Mouse (Mus musculus): ENCODE results near the gene Isca2. TPM values are rescaled to one million over a fixed set of nuclear protein-coding genes. Genes with fewer than 3 reads are reported as not detected.

Gene Isca2
- total RNA-seq, 4 experiments from 2014 or later, result 52.3 to 66.3 (median 60.8) TPM

GRCm38 (mm10) chr12:84814663-84815325 is 41.7 kb downstream of the Isca2 start:
- no peak for DNase-seq (ENCODE audit: low spot score in 2 of 2)

GRCm38 (mm10) chr12:84818496-84818895 is 45.4 kb downstream of the Isca2 start:
- DNase-seq (ENCODE audit: low spot score in 2 of 2), result no peak

GRCm38 (mm10) chr12:84819236-84820168 is 46.5 kb downstream of the Isca2 start:
- DNase-seq (ENCODE audit: low spot score in 2 of 2), result peak in 1 of 2 experiments; percentile 22

GRCm38 (mm10) chr12:84823601-84824000 is 50.5 kb downstream of the Isca2 start:
- DNase-seq (ENCODE audit: low spot score in 2 of 2), result no peak

GRCm38 (mm10) chr12:84824203-84824602 is 51.2 kb downstream of the Isca2 start:
- DNase-seq (ENCODE audit: low spot score in 2 of 2), result no peak

Other genes starting within 250 kb of the Isca2 start
- gene Vsx2, start 203.5 kb upstream of the Isca2 start, total RNA-seq (2022), result under 1 TPM; 0.17 to 0.39 (median 0.29) TPM
- 10 to 100 TPM in 3 of 4 experiments, 1 to 10 TPM in 1; 10.0 to 11.7 (median 10.9) TPM for gene Abcd4, start 155.8 kb upstream of the Isca2 start, total RNA-seq (2022)
- gene Vrtn, start 132.2 kb upstream of the Isca2 start, total RNA-seq (2022), result under 1 TPM in 3 of 4 experiments, not detected in 1; 0.15 to 0.53 (median 0.28) TPM
- 10 to 100 TPM; 60.2 to 76.1 (median 70.8) TPM for gene Syndig1l, start 74.4 kb upstream of the Isca2 start, total RNA-seq (2022)
- gene Npc2, start 99 bp upstream of the Isca2 start, total RNA-seq (2022), result 10 to 100 TPM; 30.5 to 57.3 (median 41.3) TPM
- 1 to 10 TPM in 2 of 4 experiments, under 1 TPM in 2; 0.50 to 1.2 (median 0.98) TPM for gene Ltbp2, start 103.3 kb downstream of the Isca2 start, total RNA-seq (2022)
- 10 to 100 TPM; 29.7 to 39.9 (median 35.4) TPM for gene Fcf1, start 197.6 kb downstream of the Isca2 start, total RNA-seq (2022)
- gene Arel1, start 197.6 kb downstream of the Isca2 start, total RNA-seq (2022), result 100 to 1,000 TPM in 3 of 4 experiments, 10 to 100 TPM in 1; 98.1 to 130 (median 120) TPM
- gene Ylpm1, start 223.1 kb downstream of the Isca2 start, total RNA-seq (2022), result 100 to 1,000 TPM; 104 to 115 (median 108) TPM

Data from left cerebral cortex, adult 8-10 months (tissue).